Mouse (Mus musculus): ENCODE data around the gene Notum.

- TF ChIP-seq EP300 (IDR thresholded peaks at IDR 0.05; ENCODE audit: low read depth) (no peak), CTCF (IDR thresholded peaks at IDR 0.05; ENCODE audit: low read depth) (no peak)
Measured at GRCm38 (mm10) chr11:120707969-120708368, 47.0 kb upstream of the Notum start.

All from heart, postnatal 0 days (tissue).